Mouse (Mus musculus): Measurements from ENCODE around the gene Gm27021.
A peak's percentile ranks its signal among the peaks of the same experiment; 100 is the strongest.

The Gm27021 gene

GRCm38 (mm10) chr8:120667561-120668373, at the start of gene Gm27021, which contains the start of gene Cox4i1:
Gene Gm27021 (minus strand): TSS chr8:120668079.
Gene Cox4i1 (plus strand): TSS chr8:120668222.
- DNase-seq, result peak; percentile 93 to 95

DNA sequence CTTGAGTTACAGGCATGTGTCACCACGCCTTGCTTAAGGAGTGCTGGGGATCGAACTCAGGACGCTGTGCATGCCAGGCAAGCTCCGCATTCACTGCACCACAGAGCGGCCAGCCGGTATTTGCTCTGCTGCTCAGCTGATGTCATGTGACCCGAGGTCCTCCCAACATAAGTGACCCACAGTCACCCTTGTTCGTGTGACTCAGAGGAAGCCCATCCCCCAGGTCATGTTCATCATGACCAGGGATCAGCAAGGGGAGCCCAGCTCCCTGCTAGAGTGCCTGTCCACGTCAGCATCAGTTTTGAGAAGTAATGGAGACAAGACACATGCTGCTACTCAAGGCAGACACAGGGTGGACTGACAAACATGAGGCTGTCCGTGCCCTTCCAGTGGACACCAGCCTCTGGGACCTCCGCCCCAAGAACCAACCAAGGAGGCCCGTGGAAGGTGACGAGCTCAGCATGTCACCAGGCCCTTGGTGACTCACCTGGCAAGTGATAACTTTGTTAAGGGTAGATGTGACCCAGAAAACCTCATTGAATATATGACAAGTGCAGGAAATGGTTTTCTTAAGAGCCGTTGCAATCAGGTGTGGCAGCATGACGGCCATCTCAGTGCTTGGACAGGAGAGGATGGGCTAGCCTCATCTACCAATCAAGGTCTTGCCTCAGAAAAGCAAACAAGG, 48.3 kb upstream of the Gm27021 start:
- no peak for DNase-seq

DNA sequence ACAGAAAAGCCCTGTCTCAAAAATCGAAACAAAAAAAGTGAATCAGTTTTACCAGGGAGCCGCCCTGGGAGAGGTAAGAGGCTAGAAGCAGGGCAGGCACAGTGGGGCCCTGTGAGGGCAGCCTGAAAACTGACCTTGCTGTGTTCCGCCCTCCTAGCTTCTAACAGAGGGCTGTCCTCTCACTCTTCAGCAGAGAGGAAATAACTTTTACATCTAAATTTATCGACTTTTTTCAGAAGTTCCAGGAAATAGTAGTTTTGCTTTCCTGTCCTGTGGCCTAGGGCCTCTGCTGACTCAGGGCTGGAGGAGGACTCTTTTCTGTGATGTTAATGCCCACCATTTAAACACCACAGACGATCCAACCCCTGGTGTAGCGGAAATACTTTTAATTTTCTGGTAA, 47.3 kb upstream of the Gm27021 start:
- no peak for DNase-seq

- no peak for DNase-seq
These were observed 41.3 kb upstream of the Gm27021 start for GRCm38 (mm10) chr8:120709176-120709575.

- no peak for DNase-seq
These were observed 38.3 kb upstream of the Gm27021 start for GRCm38 (mm10) chr8:120706193-120706592.

DNA sequence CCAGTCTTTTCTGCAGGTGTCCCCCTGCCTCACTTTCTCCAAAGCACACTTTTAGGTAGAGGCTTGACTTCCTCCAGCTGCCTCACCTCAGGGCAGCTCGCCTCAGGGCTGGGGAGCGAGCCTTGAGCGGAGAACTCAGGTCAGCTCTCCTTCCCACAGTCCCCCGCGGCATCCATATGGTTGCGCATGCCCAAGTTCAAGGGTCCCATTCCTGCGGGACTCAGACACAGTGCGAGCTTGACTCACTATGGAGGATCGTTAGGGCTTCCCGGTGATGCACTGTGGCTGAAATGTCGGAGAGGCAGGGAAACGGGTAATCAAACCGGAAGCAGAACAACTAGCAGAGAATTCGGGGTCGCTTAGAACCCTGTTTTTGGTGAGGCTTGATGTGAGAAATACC, 37.3 kb upstream of the Gm27021 start:
- DNase-seq, result no peak

DNA sequence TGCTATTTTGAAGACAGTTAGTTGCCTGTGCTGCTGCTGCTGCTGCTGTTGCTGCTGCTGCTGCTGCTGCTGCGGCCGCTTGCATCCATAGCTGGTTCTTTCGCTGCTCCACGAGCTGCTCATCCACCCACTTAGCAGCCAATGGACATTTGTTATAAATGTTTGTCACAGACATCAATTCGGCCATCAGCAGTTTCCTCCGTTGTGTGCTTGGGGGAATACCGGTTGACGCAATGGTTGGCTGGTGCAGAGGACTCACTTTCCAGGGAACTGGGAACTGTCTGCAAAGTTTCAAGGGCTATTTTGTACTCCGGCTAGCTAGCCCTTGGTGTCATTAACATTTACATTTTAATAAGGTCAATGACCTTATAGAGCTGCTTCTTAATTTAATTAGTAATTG, 36.3 kb upstream of the Gm27021 start:
- no peak for DNase-seq

DNA sequence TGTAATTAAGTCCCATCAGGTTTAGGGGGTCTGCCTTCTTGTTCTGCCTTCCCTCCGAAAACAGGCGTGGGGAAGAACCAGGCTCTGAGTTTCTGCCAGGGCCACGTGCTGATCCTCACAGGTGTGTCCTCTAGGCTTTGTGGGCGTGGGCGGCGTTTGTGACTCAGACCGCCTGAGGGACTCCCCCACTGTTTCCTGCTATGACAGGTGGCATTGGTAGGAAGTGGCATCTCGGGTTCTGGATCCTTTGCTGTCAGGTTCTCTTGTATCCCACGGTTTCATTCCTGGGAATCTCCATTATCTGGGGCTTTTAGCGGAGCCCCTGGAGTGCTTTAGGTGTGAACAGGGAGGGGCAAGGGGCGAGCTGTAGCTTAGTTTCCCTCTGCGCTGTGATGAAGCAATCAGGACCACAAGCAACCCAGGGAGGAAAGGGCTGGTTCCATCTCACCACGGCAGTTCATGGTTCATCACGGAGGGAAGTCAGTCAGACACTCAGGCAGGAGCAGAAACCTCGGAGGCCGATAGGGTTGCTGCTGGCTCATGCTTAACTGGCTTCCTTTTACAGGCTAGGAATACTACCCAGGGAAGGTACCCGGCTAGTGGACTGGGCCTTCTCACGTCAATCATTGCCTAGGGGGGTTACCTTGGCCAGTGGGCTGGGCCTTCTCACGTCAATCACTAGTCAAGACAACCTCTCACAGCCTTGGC, 34.0 kb upstream of the Gm27021 start:
- DNase-seq, result peak; percentile 17 to 26

- no peak for DNase-seq
These were observed 32.2 kb upstream of the Gm27021 start for GRCm38 (mm10) chr8:120700053-120700452.

DNA sequence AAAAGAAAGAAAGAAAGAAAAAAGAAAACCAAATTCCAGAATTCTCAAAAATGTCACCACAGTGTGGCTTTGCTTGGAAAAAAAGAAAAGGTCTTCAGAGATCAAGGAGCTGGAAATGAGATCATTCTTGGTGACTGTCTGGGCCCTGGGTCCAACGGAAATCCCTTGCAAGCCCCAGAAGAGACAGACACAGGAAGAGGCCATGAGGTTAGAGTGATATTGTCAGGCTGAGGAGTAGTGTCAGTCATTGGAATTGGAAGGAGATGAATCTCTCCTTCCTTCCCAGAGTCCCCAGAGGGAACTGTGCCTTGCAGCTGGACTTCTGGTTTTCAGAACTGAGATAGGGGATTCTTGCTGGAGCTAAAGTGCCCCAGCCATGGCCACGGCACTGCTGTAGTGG, 31.7 kb upstream of the Gm27021 start:
- DNase-seq, result no peak

DNA sequence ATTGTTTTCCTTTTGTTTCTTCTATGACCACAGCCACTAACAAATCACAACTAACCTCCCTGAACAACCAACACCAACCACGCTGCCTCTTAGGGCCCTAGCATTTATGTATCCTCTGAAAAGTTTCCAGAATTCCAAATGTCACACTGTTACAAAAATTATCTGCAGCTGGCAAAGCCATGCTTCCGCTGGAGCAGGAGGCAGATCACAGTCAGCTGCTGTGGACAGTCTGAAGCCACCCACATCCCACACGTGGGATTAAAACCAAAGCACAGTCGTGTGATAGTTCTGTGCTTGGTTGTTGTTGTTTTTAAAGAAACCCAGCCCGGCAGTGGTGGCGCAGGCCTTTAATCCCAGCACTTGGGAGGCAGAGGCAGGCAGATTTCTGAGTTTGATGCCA, 31.2 kb upstream of the Gm27021 start:
- DNase-seq, result no peak

DNA sequence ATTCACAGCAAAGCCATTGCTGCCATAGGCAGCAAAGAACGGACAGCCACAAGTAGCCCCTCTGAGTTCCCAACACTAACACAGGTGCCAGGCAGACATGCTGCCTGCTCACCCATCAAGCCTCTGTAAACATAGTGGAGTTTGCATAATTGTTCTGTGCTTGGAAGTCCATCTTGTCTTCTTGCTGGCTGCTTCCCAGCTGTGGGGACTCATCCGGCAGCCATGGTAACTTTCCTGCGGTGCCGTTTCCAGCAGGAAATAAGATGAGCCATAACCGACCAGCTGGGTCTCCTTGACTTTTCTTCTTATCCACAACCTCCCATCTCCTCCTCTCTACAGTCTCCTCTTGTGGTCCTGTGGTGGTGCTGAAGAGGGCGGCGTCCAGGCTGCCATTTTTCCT, 30.5 kb upstream of the Gm27021 start:
- DNase-seq, result no peak

DNA sequence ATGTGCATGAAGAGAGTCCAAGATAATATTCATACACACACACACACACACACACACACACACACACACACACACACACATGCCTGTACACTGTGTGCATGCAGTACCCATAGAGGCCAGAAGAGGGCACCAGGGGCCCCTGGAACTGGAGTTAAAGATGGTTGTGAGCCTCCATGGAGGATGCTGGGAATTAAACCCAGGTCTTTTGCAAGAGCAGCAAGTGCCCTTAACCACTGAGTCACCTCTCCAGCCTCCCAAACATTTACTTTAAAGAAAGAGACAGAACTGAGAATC, 30.0 kb upstream of the Gm27021 start:
- no peak for DNase-seq

GRCm38 (mm10) chr8:120697154-120697978, 29.5 kb upstream of the Gm27021 start:
- no peak for DNase-seq

- no peak for DNase-seq
These were observed 28.7 kb upstream of the Gm27021 start for GRCm38 (mm10) chr8:120696401-120697153.

DNA sequence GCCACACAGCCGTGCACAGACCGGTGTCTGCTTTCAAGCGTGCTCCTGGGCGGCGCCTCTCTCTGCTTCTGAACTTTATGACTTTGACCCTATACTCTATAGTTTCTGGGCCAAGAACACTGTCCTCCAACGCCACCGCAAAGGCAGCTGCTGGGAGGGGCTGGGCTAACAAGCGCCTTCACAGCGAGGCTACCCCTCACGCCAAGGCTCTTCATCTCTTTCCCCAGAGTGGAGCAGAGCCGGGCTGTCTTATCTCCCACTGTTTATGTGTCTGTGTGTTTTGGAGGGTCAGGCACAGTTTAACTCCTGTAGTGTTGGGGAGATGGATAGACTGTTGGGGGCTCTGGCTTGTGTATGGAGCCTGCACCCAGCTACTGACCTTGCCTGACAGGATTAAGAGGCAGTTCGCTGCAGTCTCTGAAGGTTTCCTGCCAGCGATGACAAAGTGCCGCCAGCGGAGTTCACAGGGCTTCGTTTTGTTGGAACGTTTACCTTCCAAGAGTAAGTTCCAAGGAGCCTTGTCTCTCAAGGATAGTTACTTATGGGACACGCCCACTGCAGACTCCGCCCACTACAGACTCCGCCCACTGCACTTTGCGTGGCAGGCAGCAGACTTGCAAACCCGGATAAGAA, 26.1 kb upstream of the Gm27021 start:
- no peak for DNase-seq

GRCm38 (mm10) chr8:120692934-120693333, 25.1 kb upstream of the Gm27021 start:
- no peak for DNase-seq

GRCm38 (mm10) chr8:120688511-120688910, 20.6 kb upstream of the Gm27021 start:
- no peak for DNase-seq

GRCm38 (mm10) chr8:120687786-120688185, 19.9 kb upstream of the Gm27021 start:
- no peak for DNase-seq

DNA sequence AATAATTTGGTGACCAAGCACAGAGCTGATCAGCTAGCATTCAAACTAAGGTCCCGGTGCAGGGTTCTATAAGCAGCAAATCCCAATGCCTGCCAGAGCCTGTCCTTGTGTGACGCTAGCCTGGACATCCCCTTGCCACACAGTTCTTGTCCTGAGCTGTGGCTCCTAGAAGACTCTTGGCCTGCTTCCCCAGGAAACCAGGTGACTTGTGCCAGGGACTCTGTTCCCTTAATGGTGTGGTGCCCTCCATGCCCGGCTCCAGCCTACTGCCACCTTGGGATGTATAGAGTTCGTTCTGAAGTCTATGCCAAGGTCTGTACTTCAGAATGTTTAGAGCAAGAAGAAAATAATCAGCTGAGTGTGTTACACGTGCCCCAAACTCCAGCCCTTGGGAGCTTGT, 18.7 kb upstream of the Gm27021 start:
- DNase-seq, result no peak

GRCm38 (mm10) chr8:120686051-120686450, 18.2 kb upstream of the Gm27021 start:
- no peak for DNase-seq

- DNase-seq, result no peak
These were observed 17.7 kb upstream of the Gm27021 start for GRCm38 (mm10) chr8:120685591-120685990.
